Mouse (Mus musculus): ENCODE measurements around the gene Sptbn1.
A peak's percentile ranks its signal among the peaks of the same experiment; 100 is the strongest.

The Sptbn1 gene

DNA sequence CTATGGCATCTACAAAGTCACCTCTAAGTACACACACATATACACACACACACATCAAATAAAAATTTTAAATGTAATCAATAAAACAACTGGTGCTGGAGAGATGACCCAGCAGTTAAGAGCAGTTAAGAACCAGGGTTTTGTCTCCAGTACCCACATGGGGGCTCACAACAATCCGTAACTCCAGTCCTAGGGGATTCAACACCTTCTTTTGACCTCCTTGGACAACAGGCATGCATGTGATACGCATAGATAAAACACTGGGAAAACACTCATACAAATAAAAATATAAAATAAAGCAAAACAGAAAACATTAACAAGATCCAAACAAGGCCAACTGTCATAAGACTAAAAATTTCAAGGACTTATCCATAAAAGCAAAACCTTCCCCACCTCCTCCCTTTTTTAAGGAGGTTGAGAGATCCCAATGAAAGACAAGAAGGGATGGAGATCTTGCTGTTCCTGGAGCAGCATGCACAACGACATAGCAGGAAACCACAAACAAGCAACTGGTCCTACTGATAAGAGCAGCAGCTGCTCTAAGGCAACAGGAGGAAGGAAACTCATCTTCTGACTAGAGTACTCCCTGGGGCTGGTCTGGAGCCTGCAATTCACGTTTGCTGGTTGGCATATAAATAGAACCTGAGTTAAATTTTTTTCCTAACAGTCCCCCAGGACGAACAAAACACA is 102.0 kb downstream of the Sptbn1 start:
- DNase-seq: peak; percentile 19 to 44

DNA sequence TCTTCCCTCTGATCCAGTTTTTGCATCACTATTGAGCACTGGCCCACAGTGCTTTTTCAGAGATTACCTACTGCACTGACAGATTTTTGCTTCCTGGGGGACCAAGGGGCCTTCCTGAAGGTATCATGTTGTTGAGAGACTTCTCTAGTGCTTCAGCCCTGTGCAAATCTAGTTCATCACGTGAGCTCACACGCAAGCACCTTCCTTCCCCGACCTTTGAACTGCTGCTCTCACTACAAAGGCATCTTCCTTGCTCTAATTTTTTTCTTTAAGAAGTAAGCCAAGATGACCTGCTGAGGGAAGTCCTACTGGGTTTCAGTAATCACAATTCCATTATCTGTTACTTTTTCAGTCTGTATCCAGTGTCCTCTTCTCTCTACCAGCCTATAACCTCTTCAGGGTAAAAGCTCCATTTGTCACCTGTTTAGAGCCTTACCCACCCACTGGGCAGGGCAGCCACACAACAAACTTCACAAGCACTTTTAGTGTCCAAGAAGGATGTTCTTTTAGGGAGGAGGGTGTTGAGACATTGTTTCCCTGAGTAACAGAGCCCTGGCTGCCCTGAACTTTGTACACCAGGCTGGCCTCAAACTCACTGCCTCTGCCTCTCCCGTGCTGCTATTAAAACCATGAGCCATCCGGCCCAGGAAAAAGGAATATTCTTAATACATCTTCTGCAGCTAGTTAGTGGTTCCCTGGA is 103.3 kb downstream of the Sptbn1 start:
- no peak for DNase-seq

DNA sequence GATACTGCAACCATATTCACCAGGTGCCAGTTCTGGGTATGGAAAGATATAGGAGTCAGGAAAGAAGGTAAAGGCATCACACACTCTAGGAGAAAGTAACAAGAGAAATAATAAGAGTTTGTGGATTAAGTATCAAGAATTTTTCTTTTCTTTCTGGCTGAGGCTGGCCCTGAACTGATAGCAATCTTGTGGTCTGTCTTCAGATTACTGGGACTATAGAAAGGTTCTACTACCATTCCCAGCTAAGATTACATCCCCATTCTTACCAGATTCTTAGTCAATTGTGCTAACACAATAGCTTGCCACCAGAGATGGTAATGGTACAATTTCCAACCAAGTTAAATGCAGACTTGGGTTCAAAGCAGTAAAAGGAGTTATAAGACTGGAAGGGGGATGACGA is 104.1 kb downstream of the Sptbn1 start:
- no peak for DNase-seq

DNA sequence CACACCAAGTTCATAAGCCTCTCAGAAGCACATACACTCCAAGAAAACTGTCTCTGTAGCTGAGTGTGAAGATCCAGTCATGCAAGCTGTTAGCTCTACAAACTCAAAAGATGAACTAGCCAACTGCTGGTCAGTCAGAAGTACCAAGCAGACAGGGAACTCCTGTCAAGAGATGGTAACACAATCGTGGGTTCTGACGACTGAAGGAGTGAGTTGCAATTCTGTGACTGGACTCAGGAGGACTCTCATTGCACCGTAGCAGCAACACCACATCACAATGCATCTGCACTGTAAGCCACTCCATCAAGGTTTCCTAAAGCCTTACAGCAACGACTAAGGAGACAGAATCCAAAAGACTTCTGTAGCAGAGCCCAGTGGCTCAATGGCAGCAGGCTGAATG is 104.9 kb downstream of the Sptbn1 start:
- DNase-seq: no peak

DNA sequence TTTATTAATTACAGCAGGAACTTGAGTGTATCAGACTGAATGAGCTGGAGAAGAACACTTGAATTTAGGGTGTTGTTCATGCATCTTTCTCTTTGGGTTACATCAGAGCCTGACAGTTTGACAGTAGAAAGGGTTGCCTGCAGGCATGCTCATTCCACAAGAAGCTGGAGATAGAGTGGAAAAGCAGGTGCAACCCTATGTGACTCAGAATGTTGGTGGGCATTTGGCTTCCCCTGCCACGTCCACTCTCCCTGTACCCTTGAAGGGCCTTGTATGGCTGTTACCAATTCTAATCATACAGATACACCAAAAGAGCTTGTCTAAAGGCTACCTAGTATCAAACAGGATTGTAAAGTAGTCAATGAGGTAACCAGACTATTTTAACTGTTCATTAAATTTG is 106.2 kb downstream of the Sptbn1 start:
- DNase-seq: no peak

DNA sequence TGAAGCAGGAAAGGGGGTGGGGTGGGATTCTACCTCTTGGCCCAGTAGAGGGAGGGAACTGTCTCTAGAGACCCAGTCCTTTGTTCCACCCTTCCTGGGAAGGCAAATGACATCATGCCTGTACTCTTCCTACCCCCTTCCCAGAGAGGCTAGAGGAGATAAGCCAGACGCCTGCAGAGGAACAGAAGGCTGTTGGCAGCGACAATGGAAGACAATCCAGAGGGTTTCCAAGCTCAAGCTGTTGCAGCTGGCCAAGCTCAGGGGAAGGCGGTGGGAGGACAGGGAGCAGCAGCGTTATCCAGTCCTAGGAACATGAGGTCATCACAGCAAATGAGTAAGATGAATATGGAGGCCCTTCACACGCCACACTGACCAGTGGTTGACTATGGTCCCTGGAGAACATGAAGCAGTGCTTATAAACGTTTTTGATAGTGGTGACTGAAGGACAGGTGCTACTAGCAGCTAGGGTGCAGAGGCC is 106.8 kb downstream of the Sptbn1 start:
- DNase-seq: no peak

DNA sequence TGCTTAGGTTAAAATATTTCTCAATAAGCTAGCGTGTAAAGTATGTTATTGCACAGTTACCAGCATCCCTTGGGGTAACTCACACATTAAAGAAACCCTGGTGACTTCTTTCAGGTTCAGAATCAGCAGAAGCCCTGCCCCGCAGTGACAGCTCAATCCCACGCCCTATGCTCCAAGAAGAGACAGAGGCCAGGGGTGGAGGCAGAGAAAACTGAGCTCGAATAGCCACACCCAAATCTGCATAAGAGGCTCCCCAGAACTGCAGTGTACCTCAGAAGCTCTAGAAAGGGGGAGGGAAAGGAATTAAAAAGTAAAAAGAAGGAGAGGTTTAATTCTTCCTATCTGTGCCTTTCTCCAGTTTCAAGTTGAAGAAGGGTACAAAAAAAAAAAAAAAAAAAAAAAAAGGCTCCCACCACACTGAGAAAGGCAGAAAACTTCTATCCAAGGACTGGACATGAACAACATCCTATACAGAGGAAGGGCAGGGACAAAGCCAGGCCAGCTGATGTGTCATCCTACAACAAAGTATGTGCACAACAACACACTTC is 107.3 kb downstream of the Sptbn1 start:
- no peak for DNase-seq

DNA sequence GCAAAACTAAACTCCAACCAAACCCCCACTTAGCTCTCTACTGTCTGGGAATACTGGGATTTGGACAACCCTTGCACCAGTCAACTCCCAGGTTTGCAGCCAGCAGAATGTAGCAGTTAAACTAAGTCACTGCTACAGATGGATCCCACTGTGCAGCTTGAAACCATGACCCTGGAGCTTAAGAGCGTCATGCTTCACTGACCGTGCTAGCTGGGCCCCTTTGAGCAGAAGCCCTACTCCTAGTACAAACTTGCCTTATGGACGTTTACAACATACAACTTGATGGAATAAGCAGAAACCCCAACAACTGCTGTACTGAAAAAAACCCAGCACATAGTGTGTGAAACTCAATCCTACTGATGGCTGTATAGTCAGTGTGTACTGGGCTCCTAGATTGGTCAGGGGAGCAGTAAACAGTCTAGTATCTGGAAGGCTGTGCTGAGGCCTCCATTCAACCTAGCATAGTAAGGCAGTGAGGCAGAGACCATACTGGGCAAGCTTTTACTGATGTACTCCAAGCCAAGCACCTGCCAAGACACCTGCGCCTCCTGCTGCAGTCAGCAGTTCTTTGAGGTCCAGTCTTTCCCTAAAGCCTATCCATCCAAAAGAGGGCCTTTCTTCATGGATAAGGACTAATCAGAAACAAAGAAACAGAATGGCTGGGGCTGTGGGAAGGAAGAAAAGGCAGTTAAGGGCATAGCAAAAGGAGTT is 108.3 kb downstream of the Sptbn1 start:
- DNase-seq: no peak

DNA sequence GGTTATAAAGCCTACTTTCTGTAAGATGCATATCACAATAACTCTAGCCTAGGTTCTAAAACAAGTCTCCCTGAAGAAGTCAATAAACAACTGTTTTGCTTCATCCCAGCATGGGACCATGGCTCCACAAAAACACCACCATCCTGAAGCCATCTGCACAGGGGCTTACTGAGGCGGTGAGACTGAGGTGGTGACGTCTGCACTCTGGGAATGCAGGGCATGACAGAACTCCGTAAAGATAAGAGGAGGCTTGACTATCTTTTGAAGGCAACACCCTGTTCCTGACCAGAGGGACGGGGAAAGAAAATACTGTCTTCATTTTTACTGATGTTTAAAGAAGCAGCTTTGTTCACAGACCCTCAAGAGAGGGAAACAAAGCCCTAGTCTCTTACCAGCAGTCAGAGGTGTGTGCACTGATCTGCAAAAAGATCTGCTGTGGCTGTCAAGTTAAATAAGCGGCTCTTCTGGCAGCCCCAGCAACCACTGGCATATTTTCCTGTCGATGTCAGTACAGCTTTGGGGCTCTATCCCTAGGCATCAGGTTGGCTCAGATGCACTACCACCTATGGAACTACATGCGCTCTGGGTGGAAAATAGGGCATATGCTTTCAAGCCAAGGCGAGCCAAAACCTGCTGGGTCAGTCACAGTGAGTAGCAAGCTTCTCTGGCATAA is 109.8 kb downstream of the Sptbn1 start:
- no peak for DNase-seq

DNA sequence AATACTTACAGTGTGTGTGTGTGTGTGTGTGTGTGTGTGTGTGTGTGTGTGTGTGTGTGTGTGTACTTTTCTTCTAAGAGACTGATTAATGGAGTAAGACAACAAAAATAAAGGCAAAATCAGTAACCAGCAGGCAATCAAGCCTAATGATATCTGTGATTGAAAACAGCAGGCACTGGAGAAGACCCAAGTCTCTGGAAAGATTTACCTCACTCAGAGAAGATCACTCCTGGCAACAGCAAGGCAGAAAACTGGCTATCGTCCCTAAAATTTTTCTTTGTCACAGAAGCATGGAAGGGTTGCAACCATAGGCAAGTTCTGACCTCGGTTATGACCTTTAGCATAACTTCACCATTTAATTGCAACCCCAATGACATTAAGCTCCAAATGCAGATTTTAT is 112.1 kb downstream of the Sptbn1 start:
- no peak for DNase-seq

DNA sequence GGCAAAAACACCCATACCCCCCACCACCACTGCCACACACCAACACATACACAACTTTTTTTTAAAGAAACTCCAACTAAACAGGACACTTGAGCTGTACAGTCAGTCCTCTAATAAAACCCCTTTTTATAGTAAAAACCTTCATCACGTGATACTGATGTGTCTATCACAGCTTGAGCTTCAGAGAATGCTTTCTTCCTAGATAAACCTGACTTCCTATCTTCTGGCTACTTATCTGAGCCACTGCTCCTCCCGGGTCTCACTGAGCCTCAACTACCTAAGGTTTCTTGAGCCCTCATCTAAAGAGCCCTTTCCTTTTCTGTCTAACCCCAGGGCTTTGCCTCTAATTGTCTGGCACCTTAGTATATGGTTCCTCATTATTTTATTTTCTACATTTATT is 113.0 kb downstream of the Sptbn1 start:
- no peak for DNase-seq

DNA sequence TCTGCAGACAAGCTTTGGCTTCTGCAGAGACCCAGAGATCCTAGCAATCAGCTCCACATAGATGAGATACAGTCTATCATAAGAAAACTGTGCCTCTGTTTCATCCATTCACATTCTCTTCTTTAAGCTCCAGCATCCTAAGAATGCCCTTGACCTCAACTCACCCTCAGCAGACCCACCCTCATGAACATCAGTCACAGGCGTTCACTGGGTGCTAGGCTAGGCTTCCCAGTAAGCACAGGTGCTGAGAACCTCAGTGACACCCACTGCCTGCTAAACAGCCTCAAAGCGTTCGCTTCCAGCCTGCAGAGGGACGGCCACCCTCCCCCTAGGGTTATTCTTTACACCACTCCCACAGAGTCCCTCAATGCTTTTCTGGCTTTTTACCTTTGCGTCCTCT is 119.1 kb downstream of the Sptbn1 start:
- no peak for DNase-seq

DNA sequence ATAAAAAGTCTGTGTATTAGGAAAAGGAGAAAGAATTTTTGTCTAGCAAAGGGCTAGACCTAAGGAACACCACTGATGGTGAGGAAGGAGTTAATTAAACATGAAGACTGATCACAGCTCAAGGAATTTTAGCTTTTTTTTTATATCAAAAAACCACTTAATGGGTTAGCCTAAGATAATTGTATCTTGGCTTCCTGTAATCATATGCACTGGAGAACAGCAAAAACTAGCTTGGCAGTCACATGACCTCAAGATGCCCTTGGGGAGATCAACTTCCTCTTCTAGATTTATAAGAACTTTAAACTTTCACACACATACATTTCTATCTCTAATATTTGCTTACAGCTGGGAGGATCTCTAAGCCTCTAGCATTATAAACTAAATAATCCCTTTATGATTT is 119.6 kb downstream of the Sptbn1 start:
- DNase-seq: no peak

DNA sequence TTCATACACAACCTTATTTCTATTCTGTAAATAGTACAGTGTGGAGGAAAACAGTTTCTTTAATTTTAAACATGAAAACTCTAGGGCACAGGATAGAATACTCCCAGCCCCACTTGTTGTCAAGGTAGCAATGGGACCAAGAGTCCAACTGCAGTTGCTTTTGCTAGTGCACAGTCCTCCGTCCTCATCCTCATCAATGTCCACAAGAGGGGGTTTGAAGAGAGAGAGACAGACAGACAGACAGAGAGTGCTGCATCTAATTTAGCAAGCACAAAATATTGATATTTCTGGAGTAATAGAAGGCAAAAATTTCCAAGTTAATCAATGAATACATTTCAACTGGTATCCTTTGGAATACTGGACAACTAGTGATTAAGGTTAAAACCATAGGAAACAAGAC is 120.1 kb downstream of the Sptbn1 start:
- DNase-seq: no peak

DNA sequence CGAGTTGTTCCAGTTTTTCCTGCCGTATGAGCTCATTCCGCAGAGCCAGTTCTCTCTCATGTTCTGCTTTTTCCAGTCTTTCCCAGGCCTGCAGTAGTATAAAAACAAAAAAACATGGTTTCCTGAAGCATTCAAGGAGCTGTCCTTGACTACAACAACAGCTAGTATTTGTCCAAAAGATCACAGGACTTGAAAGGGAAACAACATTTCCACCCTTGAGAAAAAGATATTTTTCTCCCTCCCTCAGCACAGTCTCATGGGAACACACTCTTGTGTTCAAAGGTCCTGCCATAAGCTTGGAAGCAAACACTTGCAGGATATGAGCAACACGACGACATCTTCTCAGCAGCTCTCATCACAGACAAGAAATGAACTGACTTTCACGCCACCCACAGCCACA is 124.9 kb downstream of the Sptbn1 start:
- DNase-seq: no peak

DNA sequence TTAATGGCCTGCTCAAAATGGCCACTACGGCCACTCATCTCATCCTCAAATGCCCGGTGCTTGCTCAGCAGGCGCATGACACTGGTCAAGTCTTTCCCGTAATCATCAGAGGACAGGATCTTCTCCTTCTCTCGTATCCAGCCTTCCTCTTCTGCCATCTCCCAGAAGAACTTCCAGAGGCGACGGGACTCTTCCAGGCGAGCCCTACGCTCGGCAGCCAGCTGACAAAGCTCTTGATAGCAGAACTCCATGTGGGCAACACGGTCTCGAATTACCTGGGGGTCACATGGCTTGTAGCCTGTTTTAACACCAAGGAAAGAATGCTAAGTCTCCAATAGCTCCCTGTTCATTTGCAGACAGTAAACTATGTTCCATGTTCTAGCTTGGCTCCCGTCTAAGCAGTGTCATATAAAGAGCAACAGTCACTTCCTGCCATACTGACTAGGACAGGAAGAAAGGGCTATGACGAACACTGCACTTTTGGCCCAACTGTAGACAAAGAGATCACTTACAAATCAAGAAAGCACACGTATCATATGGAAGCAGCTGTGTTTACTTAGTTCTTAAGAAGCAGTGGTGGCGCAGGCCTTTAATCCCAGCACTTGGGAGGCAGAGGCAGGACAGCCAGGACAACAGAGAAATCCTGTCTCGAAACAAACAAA is 128.7 kb downstream of the Sptbn1 start:
- no peak for DNase-seq

DNA sequence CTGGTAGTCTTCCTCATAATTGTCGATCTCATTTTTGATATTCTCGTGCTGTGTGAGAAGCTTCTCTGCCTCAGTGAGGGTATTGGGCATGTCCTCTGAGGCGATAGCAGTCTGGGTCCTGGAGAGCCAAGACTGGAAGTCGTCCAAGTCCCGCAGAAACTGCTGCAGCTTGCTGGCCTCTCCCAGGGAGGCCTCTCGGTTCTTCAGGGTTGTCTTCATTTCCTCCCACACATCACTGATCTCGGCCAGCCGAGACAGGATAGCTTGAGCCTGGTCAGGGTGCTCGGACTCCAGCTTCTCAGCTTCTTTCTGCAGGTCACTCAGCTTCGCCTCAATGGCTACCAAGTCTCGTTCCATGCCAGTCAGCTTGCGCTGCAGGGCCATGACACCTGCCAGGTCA is 130.9 kb downstream of the Sptbn1 start:
- no peak for DNase-seq

DNA sequence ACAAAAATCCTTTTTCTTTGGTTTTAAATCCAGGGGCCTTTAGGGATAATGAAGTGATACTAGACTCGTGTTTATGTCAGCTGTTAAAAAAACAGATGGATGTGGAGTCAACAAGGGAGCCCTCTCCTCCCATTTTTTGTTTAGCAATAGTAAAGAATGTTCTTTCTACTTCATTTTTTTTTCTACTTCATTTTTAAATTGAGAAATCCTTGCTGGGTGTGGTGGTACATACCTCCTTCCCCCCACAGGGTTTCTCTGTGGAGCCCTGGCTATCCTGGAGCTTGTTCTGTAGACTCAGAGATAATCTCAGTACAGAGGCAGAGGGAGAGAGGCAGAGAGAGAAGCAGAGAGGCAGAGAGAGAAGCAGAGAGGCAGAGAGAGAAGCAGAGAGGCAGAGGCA is 133.9 kb downstream of the Sptbn1 start:
- no peak for DNase-seq

DNA sequence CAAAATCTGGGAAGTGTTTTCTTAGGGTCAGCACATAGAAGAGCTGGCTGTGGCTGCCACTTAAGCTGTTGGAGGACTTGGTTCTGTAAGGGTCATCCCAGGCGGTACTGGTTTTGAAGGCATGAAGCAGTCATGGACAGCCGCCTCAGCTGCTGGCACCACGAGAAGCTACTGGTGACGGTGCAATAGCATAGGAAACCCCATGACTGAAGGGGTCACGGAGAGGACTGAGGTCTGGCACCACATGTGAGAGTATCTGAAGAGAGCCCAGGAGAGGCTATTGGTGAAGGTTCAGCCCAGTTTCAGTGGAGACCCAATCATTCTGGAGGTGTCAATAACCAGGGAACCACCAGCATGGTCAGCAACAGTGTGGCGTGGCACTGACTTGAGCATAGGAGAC is 135.4 kb downstream of the Sptbn1 start:
- DNase-seq: no peak

DNA sequence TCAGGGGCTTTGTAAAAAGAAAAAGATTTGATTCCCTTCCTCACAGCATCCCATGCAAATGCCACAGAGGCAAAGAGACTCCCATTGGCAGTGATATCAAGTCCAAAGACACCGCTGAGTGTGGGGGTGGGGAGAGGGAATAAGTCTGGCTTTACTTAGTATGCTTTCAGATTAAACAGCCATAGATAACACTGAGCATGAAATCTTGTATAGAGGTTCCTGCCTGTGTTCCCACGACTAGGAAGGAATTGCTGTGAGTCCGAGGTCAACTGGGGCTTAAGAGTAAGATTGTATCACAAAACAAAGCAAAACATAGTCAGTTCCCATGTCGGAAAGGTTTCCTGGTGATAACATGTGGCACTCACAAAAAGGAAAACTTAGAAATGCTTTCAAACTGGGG is 136.3 kb downstream of the Sptbn1 start:
- no peak for DNase-seq

DNA sequence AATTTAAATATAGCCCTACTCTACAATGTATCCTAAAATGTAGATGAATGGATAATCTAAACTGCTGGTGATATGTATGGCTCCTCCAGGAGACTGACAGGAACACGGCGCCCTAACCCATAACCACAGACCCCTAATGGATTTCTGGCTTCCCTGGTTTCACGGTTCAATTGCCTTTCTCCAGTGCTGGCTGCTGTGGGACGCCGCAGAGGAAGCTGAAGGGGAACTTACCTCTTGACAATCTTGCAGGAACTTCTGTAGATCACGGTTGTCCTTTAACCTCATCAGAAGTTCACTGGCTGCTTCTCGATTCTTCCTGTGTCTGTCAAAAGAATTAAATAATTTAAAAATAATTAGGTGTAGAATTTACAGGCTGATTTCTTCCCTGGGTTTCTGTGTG is 138.6 kb downstream of the Sptbn1 start:
- no peak for DNase-seq

DNA sequence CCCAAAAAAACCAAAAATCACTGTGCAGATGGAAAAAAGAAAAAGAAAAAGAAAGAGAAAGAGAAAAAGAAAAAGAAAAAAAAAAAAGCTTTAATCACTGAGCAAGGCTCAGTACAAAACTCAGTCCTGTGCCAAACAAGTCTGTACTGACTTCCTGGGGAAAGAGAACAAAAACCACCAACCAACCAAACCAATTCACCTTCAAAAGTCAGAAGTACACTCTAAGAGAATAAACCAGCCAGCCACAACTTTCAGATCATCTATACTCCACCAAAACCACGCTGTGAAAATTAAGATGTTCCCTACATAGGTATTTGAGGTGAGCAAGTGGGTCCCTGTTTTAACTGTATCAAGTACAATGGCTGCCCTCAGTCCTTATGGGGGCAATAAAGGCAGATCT is 141.1 kb downstream of the Sptbn1 start:
- DNase-seq: no peak

DNA sequence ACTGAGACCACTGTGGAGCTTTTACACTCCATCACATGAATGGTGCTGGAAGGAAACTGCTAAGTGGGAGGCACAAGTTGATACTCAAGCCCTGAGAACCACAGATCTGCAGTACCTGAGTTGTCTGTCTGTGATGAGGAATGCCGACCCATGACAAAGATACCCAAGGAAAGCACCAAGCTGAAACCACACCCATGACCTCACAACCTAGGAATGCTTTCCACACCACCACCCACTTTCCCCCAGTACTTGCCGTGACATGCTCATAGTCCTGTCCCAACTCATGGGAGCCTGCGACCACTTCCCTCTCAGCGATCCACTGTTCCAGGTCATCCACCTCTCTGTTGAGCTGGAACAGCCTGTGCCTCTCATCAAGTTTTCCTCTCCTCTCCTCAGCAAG is 149.9 kb downstream of the Sptbn1 start:
- DNase-seq: no peak
